Mouse (Mus musculus): ENCODE data around the gene Slc35d1. TPM values are rescaled to one million over a fixed set of nuclear protein-coding genes. Genes with fewer than 3 reads are reported as not detected.
"Not testable (repeated sequence)": the region's sequence is repeated elsewhere in the genome, so short reads cannot be mapped to it uniquely, and the experiment has no call there.

Gene Slc35d1
- polyA plus RNA-seq, 1 experiment = 8.4 TPM

- peak; percentile 77 for DNase-seq (ENCODE audit: low read depth)
- TF ChIP-seq POLR2A (IDR thresholded peaks at IDR 0.05; ENCODE audit: borderline replicate concordance, extremely low read depth, insufficient read depth, insufficient read length, poor library complexity, severe bottlenecking) (no peak), CTCF (IDR thresholded peaks at IDR 0.05; ENCODE audit: borderline replicate concordance, extremely low read depth, insufficient read depth, insufficient read length) (no peak)
Measured at GRCm38 (mm10) chr4:103180300-103180888, 34.6 kb downstream of the Slc35d1 start.

- TF ChIP-seq CTCF (IDR thresholded peaks at IDR 0.05; ENCODE audit: borderline replicate concordance, extremely low read depth, insufficient read depth, insufficient read length) (no peak), POLR2A (IDR thresholded peaks at IDR 0.05; ENCODE audit: borderline replicate concordance, extremely low read depth, insufficient read depth, insufficient read length, poor library complexity, severe bottlenecking) (no peak)
- DNase-seq (ENCODE audit: low read depth) = peak; percentile 65
Measured at GRCm38 (mm10) chr4:103179581-103179980, 35.4 kb downstream of the Slc35d1 start.

- DNase-seq (ENCODE audit: low read depth) = no peak
- no peak for TF ChIP-seq POLR2A (IDR thresholded peaks at IDR 0.05; ENCODE audit: borderline replicate concordance, extremely low read depth, insufficient read depth, insufficient read length, poor library complexity, severe bottlenecking)
Measured at GRCm38 (mm10) chr4:103178635-103179318, 36.2 kb downstream of the Slc35d1 start.

GRCm38 (mm10) chr4:103177681-103178080, 37.3 kb downstream of the Slc35d1 start:
- no peak for DNase-seq (ENCODE audit: low read depth)
- no peak for TF ChIP-seq CTCF (IDR thresholded peaks at IDR 0.05; ENCODE audit: borderline replicate concordance, extremely low read depth, insufficient read depth, insufficient read length)

- TF ChIP-seq POLR2A (IDR thresholded peaks at IDR 0.05; ENCODE audit: borderline replicate concordance, extremely low read depth, insufficient read depth, insufficient read length, poor library complexity, severe bottlenecking) (no peak), CTCF (IDR thresholded peaks at IDR 0.05; ENCODE audit: borderline replicate concordance, extremely low read depth, insufficient read depth, insufficient read length) (no peak)
- no peak for DNase-seq (ENCODE audit: low read depth)
Measured at GRCm38 (mm10) chr4:103174001-103174400, 41.0 kb downstream of the Slc35d1 start.

- TF ChIP-seq POLR2A (IDR thresholded peaks at IDR 0.05; ENCODE audit: borderline replicate concordance, extremely low read depth, insufficient read depth, insufficient read length, poor library complexity, severe bottlenecking) (no peak), CTCF (IDR thresholded peaks at IDR 0.05; ENCODE audit: borderline replicate concordance, extremely low read depth, insufficient read depth, insufficient read length) (no peak)
- DNase-seq (ENCODE audit: low read depth) = no peak
Measured at GRCm38 (mm10) chr4:103173507-103173906, 41.5 kb downstream of the Slc35d1 start.

- TF ChIP-seq POLR2A (IDR thresholded peaks at IDR 0.05; ENCODE audit: borderline replicate concordance, extremely low read depth, insufficient read depth, insufficient read length, poor library complexity, severe bottlenecking) = no peak
- TF ChIP-seq CTCF (IDR thresholded peaks at IDR 0.05; ENCODE audit: borderline replicate concordance, extremely low read depth, insufficient read depth, insufficient read length) = no peak
- DNase-seq (ENCODE audit: low read depth) = no peak
Measured at GRCm38 (mm10) chr4:103171256-103171655, 43.7 kb downstream of the Slc35d1 start.

- not testable (repeated sequence) for DNase-seq (ENCODE audit: low read depth)
Measured at GRCm38 (mm10) chr4:103166198-103166597, 48.8 kb downstream of the Slc35d1 start.

- no peak for TF ChIP-seq CTCF (IDR thresholded peaks at IDR 0.05; ENCODE audit: borderline replicate concordance, extremely low read depth, insufficient read depth, insufficient read length)
- no peak for TF ChIP-seq POLR2A (IDR thresholded peaks at IDR 0.05; ENCODE audit: borderline replicate concordance, extremely low read depth, insufficient read depth, insufficient read length, poor library complexity, severe bottlenecking)
- DNase-seq (ENCODE audit: low read depth) = no peak
Measured at GRCm38 (mm10) chr4:103158781-103159180, 56.2 kb downstream of the Slc35d1 start.

- no peak for DNase-seq (ENCODE audit: low read depth)
- TF ChIP-seq CTCF (IDR thresholded peaks at IDR 0.05; ENCODE audit: borderline replicate concordance, extremely low read depth, insufficient read depth, insufficient read length) = no peak
- TF ChIP-seq POLR2A (IDR thresholded peaks at IDR 0.05; ENCODE audit: borderline replicate concordance, extremely low read depth, insufficient read depth, insufficient read length, poor library complexity, severe bottlenecking) = no peak
Measured at GRCm38 (mm10) chr4:103151946-103152345, 63.0 kb downstream of the Slc35d1 start.

- DNase-seq (ENCODE audit: low read depth) = peak; percentile 86
- TF ChIP-seq CTCF (IDR thresholded peaks at IDR 0.05; ENCODE audit: borderline replicate concordance, extremely low read depth, insufficient read depth, insufficient read length) = peak; percentile 87
- TF ChIP-seq POLR2A (IDR thresholded peaks at IDR 0.05; ENCODE audit: borderline replicate concordance, extremely low read depth, insufficient read depth, insufficient read length, poor library complexity, severe bottlenecking) = no peak
Measured at GRCm38 (mm10) chr4:103146339-103146738, 68.6 kb downstream of the Slc35d1 start.

GRCm38 (mm10) chr4:103136946-103137345, 78.0 kb downstream of the Slc35d1 start:
- DNase-seq (ENCODE audit: low read depth) = no peak
- no peak for TF ChIP-seq POLR2A (IDR thresholded peaks at IDR 0.05; ENCODE audit: borderline replicate concordance, extremely low read depth, insufficient read depth, insufficient read length, poor library complexity, severe bottlenecking)

Data from brain, embryonic 14.5 days (tissue).